Mouse (Mus musculus) G1E (cell line): ENCODE data around the gene Ccr7. TPM values are rescaled to one million over a fixed set of nuclear protein-coding genes. Genes with fewer than 3 reads are reported as not detected.

Source experiments
- ATAC-seq: 2 replicates; pipeline ENCODE4 v1.8.0; 2016; ENCODE audit warnings: mild to moderate bottlenecking; ENCODE audit not compliant: insufficient number of reproducible peaks, poor library complexity, low FRiP score, severe bottlenecking; ENCODE audit errors: extremely low read depth
- DNase-seq: peaks from one replicate; pipeline ENCODE4 v3.0.0; 2012; ENCODE audit warnings: low spot score
- H3K27me3 ChIP-seq: 2 replicates; pipeline ENCODE4 v1.6.1; 2012; ENCODE audit warnings: mild to moderate bottlenecking, low read length, inconsistent platforms; ENCODE audit not compliant: insufficient read depth
- H3K36me3 ChIP-seq: replicated peaks from 2 replicates; pipeline ENCODE3; 2012; ENCODE audit warnings: mild to moderate bottlenecking, inconsistent platforms
- H3K4me1 ChIP-seq: 2 replicates; pipeline ENCODE4 v1.6.1; 2012; ENCODE audit warnings: low read depth, low read length, inconsistent platforms, mixed read lengths; ENCODE audit not compliant: insufficient read depth
- H3K4me3 ChIP-seq: 2 replicates; pipeline ENCODE4 v1.5.1; 2012; ENCODE audit warnings: low read depth, mild to moderate bottlenecking, inconsistent platforms, low read length, moderate library complexity, mixed read lengths
- H3K9me3 ChIP-seq: replicated peaks from 2 replicates; pipeline ENCODE4 v1.6.1; 2012; ENCODE audit warnings: inconsistent platforms
- CTCF ChIP-seq: IDR thresholded peaks from 2 replicates; pipeline ENCODE4 v1.5.1; 2012; ENCODE audit warnings: low read depth, low read length, inconsistent platforms, mixed read lengths
- GATA1 ChIP-seq: IDR thresholded peaks from 2 replicates; pipeline ENCODE4 v1.6.1; 2012; ENCODE audit warnings: borderline replicate concordance, low read length, inconsistent platforms, mixed read lengths
- GATA2 ChIP-seq: IDR thresholded peaks from 2 replicates; pipeline ENCODE4 v1.6.1; 2012; ENCODE audit warnings: low read depth, low read length, inconsistent platforms, borderline replicate concordance
- POLR2AphosphoS5 ChIP-seq: IDR thresholded peaks from 2 replicates; pipeline ENCODE4 v1.6.1; 2012; ENCODE audit warnings: low read depth, low read length, inconsistent platforms; ENCODE audit not compliant: insufficient replicate concordance
- TAL1 ChIP-seq: conservative IDR thresholded peaks from 2 replicates; pipeline ENCODE4 v1.6.1; 2012; ENCODE audit warnings: low read depth, low read length, inconsistent platforms, mixed read lengths
- polyA plus RNA-seq: library from polyadenylated mRNA; stranded (reverse); fragments of >175 nt; gene quantifications from 2 replicates; pipeline ENCODE4 v1.2.3, GENCODE M21; 2012
- total RNA-seq, 2 experiments: library from RNA; stranded (forward) in 1 of 2; stranded (reverse) in 1 of 2; fragments of 200-1000 nt in 1 of 2; fragments of >200 nt in 1 of 2; fragmentation: Nextera tagmentation in 1 of 2; gene quantifications; 2 replicates each; pipeline ENCODE4 v1.2.3; 2014 to 2017

The Ccr7 gene
- total and polyA plus RNA-seq, 3 experiments: 0.11 TPM; not detected in 2

DNA sequence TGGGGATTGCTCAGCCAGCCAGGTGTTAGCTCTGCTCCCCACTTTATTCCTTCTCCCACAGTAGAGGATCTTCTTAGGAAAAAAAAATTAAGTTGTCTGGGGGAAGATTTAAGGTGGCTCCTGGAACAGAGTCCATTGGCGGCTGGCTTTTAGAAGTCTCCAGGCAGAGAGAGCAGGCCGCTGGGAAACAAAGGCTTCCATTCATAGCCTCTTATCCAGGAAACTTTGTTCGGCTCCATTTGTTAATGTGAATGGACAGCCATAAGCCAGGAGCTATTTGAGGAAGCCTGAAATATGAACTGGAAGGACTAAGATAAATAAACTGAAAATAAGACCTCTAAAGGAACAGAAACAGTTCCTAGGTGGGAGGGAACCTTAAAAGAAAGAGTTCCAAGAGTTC, 41.8 kb downstream of the Ccr7 start:
- TF ChIP-seq TAL1 (no peak), POLR2AphosphoS5 (no peak), GATA1 (no peak), CTCF (no peak), GATA2 (no peak)
- ATAC-seq (no peak), DNase-seq (no peak)
- H3K27me3 ChIP-seq: peaks cover 15% of the 10 kb centered on the region
- H3K4me1 ChIP-seq: peaks cover 34% of the 10 kb centered on the region
- no peak overlapping the region for H3K4me3 ChIP-seq
- H3K36me3 ChIP-seq: no peaks in the 10 kb centered on the region
- H3K9me3 ChIP-seq: peaks cover 7% of the 10 kb centered on the region

DNA sequence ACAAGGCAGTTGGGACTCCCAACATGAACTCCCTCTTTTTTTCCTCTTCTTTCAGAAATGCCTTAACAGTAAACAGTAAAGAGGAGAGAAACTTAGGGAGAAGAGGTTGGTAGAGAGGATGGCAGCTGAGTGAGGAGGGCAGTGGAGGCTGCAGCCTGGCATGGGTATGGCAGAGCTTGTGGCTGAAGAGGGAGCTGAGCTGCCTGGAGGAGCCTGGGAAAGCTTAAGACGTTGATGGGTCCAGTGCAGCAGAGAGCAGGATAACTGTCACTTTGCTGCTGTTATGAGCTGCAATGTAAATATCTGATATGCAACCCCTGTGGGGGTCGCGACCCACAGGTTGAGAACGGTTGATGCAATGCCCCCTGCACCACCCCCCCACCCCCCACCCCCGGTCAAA, 42.2 kb downstream of the Ccr7 start:
- H3K4me3 ChIP-seq: no peak overlapping the region
- TF ChIP-seq POLR2AphosphoS5 (no peak), TAL1 (no peak), GATA1 (no peak), GATA2 (no peak), CTCF (no peak)
- H3K36me3 ChIP-seq: no peaks in the 10 kb centered on the region
- H3K27me3 ChIP-seq: peaks cover 15% of the 10 kb centered on the region
- peaks cover 36% of the 10 kb centered on the region for H3K4me1 ChIP-seq
- ATAC-seq (no peak), DNase-seq (no peak)
- H3K9me3 ChIP-seq: peaks cover 7% of the 10 kb centered on the region

DNA sequence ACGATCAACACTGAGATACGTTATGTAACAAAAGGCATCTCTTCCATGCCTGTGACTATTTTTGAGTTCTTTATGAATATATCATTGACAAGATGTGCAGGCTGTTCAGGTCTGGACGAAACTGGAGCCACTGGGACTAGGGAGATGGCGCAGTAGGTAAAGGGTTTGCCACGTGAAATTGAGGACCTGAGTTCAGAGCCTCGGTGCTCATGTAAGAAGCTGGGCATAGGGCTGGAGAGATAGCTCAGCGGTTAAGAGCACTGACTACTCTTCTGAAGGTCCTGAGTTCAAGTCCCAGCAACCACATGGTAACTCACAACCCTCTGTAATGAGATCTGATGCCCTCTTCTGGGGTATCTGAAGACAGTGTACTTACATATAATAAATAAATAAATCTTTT, 43.2 kb downstream of the Ccr7 start:
- DNase-seq (no peak), ATAC-seq (no peak)
- H3K9me3 ChIP-seq: peaks cover 7% of the 10 kb centered on the region
- TF ChIP-seq CTCF (no peak), GATA1 (no peak), POLR2AphosphoS5 (no peak), GATA2 (no peak), TAL1 (no peak)
- H3K4me1 ChIP-seq: peaks cover 47% of the 10 kb centered on the region
- H3K36me3 ChIP-seq: no peaks in the 10 kb centered on the region
- peaks cover 15% of the 10 kb centered on the region for H3K27me3 ChIP-seq
- no peak overlapping the region for H3K4me3 ChIP-seq

DNA sequence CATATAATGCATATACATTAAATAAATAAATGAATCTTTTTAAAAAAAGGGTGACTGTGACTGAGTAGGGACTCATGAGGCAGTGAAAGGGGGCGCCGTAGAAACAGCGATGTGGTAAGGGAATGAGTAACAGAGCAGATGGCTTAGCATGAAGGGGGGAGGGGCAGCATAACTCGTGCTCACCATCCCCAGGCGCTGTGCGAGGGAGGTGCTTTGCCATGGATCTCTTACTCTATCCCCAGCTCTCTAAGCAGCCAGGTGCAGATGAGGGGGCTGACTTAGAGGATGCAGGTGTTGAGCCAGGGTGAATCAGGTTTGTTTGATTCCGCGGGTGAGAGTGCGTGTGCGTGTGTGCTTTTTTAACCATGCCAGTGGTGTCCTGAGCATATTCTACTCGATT, 43.7 kb downstream of the Ccr7 start:
- Histone ChIP-seq H3K9me3 (peaks cover 7% of the 10 kb centered on the region), H3K27me3 (peaks cover 13% of the 10 kb centered on the region), H3K4me1 (peaks cover 52% of the 10 kb centered on the region), H3K4me3 (peak overlapping the region; percentile 9; the same call in 1 of the 2 replicates), H3K36me3 (no peaks in the 10 kb centered on the region)
- ATAC-seq (no peak), DNase-seq (no peak)
- TF ChIP-seq CTCF (no peak), GATA1 (no peak), POLR2AphosphoS5 (no peak), GATA2 (no peak), TAL1 (no peak)

DNA sequence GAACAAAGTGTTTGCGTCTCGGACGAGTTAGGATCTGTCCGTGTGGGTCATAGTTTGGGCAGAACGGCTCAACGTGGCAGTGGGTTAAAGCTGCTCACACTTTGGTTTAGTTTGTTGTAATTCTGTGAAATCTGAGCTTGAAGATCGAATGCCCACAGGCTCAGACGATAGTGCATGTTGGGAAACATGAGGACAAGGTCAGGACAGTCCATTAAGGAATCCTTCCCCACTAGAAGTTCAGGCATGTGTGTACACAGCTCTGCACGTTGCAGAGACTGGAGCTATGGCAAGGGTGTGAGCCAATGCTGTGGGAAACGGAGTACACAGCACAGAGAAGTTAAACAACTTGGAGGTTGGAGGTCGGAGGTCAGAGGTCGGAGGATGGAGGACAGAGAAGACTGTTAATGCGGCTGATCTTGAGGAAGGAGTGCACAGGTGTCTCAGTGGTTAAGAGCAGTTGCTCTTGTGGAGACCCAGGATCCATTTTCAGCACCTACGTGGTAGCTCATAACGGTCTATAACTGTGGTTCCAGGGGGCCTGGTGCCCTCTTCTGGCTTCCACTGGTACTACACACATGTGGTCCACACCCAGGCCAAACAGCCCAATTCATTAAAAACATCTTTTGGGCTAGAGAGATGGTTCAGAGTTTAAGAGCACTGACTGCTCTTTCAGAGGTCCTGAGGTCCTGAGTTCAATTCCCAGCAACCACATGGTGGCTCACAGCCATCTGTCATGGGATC, 44.3 kb downstream of the Ccr7 start:
- Histone ChIP-seq H3K27me3 (peaks cover 10% of the 10 kb centered on the region), H3K4me3 (no peak overlapping the region), H3K4me1 (peaks cover 55% of the 10 kb centered on the region), H3K9me3 (peaks cover 7% of the 10 kb centered on the region), H3K36me3 (no peaks in the 10 kb centered on the region)
- TF ChIP-seq CTCF (peak; percentile 53), POLR2AphosphoS5 (no peak)
- DNase-seq (no peak), ATAC-seq (no peak)

DNA sequence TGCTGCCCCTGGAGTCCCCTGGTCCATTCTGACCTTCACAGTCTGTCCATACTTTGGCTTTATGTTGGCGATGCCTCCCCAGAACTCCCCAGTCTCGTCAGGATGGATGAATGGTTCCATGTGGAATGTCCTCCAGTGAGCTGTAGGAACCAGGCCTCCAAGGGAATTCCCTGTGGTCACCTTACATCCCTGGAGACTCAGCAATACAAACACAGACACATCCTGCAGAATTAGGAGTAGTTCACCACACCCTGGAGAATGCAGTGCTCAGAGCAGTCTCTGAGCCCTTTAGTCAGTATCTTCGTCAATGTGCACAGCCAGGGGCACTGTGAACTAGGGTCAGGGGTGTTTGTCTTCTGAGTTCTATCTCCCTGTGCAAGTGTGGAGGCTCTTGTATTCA, 46.6 kb downstream of the Ccr7 start:
- TF ChIP-seq POLR2AphosphoS5 (no peak), CTCF (no peak), GATA1 (no peak), GATA2 (no peak), TAL1 (no peak)
- ATAC-seq: no peak
- peaks cover 7% of the 10 kb centered on the region for H3K9me3 ChIP-seq
- peaks cover 10% of the 10 kb centered on the region for H3K27me3 ChIP-seq
- H3K4me1 ChIP-seq: peaks cover 76% of the 10 kb centered on the region
- H3K36me3 ChIP-seq: no peaks in the 10 kb centered on the region
- no peak overlapping the region for H3K4me3 ChIP-seq
- DNase-seq: no peak

DNA sequence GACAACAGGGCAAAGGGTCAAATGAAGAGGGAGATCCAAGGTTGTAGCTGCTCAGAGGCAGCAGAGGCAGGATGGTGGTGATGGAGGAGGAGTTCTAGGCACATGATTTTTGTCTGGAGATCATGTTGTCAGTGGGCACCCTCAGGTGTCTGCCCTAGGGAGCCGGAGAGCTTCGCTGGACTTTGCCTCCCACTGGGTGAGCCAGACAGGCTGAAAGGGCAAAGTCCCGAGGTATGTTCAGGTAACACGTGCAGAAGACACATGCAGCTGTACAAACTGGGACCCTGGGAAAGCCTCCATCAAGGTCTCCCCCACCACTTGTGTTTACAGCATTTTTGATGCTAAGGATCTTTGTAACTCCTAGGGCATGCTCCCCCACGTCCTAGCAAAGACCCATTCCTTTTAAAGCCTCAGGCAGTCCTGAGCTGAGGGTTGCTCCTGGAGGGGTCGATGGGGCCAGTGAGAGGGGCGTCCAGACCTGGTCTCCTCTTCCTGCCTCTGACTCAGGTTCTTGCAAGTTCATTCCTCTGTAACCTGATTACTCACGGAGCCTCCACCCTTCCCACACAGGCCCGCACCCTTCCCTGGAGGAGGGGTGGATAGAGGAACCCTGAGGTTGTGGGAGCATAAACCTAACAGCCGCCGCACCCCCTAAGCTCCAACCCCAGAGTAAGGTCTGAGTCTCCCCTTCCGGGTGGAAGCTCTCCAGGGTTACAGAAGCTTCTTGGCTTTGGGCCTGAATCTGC, 48.7 kb downstream of the Ccr7 start:
- peaks cover 5% of the 10 kb centered on the region; the same call in 1 of the 2 replicates for H3K27me3 ChIP-seq

More for the DNA sequence above, 48.7 kb downstream of the Ccr7 start:
- DNase-seq: peak; percentile 42
- H3K4me3 ChIP-seq: no peak overlapping the region; the same call in 1 of the 2 replicates
- peaks cover 86% of the 10 kb centered on the region for H3K4me1 ChIP-seq
- no peak for ATAC-seq
- H3K9me3 ChIP-seq: peaks cover 7% of the 10 kb centered on the region
- TF ChIP-seq GATA1: no peak
- no peak for TF ChIP-seq CTCF
- H3K36me3 ChIP-seq: no peaks in the 10 kb centered on the region
